Mouse (Mus musculus) bone marrow macrophage, adult 2 months (primary cell): ENCODE results near the gene Myo1d.

Experiments
- CTCF ChIP-seq: IDR thresholded peaks from 2 replicates; pipeline ENCODE4 v1.5.1; 2012; ENCODE audit warnings: low read depth, mild to moderate bottlenecking, low read length, moderate library complexity
- POLR2A ChIP-seq: IDR thresholded peaks from 2 replicates; pipeline ENCODE4 v1.6.1; 2012; ENCODE audit warnings: mild to moderate bottlenecking, low read depth, low read length, borderline replicate concordance

DNA sequence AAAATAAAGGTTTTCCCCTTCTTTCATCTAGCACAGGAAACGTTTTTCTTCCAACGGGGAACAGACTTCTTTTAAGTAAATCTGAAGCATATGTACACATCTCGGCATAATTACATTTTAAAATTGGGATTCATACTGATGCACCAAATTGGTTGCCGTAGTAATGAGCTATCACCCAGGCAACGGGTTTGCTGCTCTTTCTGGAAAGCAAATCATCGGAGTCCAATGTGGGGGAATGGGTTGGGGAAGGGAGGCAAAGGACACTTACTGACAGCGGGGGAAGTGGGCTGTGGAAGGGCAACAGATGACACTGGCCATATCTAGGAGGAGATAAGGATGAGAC, 156.8 kb downstream of the Myo1d start:
- TF ChIP-seq CTCF: no peak
- TF ChIP-seq POLR2A: no peak
